Mouse (Mus musculus): ENCODE measurements around the gene Olfr1316.

- TF ChIP-seq CTCF (IDR thresholded peaks at IDR 0.05; ENCODE audit: low read depth) (no peak), EP300 (IDR thresholded peaks at IDR 0.05; ENCODE audit: low read depth) (no peak)
Observed at GRCm38 (mm10) chr2:112077743-112078142, 57.0 kb downstream of the Olfr1316 start, which contains the start of gene Olfr1313.

Data from liver, embryonic 14.5 days (tissue).